Mouse (Mus musculus) CH12F3 (cell line): ENCODE data around the gene Hoxb2.

Source experiments
- in situ Hi-C: fragments of 300-500 bp; cut with MboI; formaldehyde crosslinking; loops from 2 replicates; pipeline ENCODE4 v1.14.3; 2020; ENCODE audit warnings: low sequenced_read_pairs

Hoxb2 gene

DNA sequence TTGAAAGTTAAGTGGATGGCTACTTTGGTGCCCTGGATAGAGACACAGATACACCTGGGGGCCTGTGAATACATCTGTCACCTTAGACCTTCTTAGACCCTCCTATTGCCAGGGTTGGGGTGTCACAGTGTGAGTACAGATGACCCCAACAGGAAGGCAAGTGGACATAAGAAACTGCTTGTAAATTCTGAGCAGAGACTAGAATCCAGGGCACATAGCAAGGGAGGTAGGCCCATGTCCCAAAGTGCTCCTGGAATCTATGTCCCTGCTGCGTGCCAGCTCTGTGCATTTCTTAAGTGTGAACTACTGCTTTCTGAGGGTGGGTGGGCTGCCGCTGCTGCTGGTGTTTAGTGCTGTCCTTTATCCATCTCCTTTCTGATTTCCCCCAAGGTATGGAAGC, 466 bp downstream of the Hoxb2 start:
- in situ Hi-C loops, result no loop called here

- in situ Hi-C loops, result no loop called here
Observed at GRCm38 (mm10) chr11:96351312-96351711, 987 bp downstream of the Hoxb2 start.

GRCm38 (mm10) chr11:96351831-96352230, 1.5 kb downstream of the Hoxb2 start:
- in situ Hi-C loops, result no loop called here

DNA sequence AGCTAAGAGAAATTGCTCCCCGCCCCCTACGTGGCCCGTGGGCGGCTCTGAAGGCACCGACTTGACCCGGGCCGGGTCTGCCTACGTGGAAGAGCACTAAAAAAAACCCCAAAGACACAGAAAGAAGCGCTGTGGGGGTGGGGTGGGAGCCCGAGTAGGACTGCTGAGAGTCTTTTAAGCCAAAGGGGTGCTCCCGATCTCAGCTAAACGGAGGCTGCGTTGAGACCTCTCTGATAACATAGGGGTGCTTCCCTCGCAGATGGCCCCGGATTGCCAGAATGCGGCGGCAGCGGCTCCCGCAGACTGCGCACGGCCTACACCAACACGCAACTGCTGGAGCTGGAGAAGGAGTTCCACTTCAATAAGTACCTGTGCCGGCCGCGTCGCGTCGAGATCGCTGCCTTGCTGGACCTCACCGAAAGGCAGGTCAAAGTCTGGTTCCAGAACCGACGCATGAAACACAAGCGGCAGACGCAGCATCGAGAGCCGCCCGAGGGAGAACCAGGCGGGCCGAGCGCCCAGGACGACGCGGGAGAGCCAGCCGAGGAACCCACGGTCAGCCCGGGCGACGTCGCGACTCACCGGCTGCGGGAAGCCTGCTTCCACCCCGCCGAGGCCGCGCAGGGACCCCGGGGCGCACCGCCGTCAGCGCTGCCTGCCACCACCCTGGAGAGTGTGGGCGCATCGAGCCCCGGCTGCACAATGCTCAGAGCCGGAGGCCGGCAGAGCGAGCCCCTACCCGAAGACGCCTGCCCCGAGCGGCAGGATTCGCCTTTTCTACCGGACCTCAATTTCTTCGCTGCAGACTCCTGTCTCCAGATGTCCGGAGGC, 2.6 kb downstream of the Hoxb2 start:
- in situ Hi-C loops, result no loop called here

- in situ Hi-C loops, result no loop called here
Observed at GRCm38 (mm10) chr11:96353522-96353841, 3.2 kb downstream of the Hoxb2 start.

GRCm38 (mm10) chr11:96353939-96354338, 3.6 kb downstream of the Hoxb2 start:
- in situ Hi-C loops, result no loop called here

DNA sequence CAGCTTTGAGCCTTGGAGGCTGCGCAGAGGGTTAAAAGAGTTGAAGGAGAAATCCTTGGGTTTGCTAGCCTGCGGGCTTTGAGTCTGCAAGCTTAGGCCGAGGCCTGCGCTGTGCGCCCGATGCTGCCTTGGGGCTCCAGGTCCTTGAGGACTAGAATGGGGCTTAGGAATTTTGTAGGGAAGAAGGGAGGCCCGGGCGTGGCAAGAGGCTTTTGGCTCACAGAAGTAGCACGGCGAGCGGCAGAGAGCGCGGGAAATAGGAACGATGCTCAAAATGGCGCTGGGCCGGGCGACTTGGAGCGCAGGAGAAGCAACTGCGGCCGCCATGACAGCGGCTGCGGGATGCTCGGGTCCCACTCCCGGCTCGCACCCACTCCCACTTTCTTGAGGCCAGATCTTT, 4.1 kb downstream of the Hoxb2 start:
- in situ Hi-C loops, result no loop called here

- in situ Hi-C loops, result no loop called here
Observed at GRCm38 (mm10) chr11:96354801-96355311, 4.5 kb downstream of the Hoxb2 start.

- in situ Hi-C loops, result no loop called here
Observed at GRCm38 (mm10) chr11:96363807-96364206, 13.5 kb downstream of the Hoxb2 start.

GRCm38 (mm10) chr11:96365441-96366091, 15.2 kb downstream of the Hoxb2 start, which contains the start of gene Hoxb1:
Hoxb1 (plus strand) TSS chr11:96365752.
- in situ Hi-C loops, result no loop called here

DNA sequence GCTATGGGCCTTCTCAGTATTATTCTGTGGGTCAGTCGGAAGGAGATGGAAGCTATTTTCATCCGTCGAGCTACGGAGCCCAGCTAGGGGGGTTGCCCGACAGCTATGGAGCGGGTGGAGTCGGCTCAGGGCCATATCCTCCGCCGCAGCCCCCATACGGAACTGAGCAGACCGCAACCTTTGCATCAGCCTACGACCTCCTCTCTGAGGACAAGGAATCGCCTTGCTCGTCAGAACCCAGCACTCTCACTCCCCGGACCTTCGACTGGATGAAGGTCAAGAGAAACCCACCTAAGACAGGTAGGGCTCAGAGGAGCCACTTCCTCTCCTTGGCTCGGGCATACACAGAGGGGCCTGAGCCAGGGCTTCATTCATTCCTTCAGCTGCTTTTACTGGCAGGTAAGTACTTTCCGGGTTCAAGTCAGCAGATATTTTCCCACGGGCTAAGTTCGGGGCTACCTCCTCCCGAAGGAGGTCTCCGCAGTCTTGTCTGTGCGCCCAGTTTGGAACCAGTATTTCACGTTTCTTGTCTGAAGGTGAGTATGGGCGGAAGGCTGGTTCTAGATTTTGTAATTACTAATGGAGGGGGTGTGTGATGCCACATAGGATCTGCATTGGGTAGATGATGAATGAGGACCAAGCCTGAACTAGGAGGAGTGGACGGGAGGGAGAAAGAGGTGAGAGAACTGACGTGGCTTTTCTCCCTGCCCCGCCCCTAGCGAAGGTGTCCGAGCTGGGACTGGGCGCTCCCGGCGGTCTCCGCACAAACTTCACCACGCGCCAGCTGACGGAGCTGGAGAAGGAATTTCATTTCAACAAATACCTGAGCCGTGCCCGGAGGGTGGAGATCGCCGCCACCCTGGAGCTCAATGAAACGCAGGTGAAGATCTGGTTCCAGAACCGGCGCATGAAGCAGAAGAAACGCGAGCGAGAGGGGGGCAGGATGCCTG, 16.0 kb downstream of the Hoxb2 start:
- in situ Hi-C loops, result no loop called here

DNA sequence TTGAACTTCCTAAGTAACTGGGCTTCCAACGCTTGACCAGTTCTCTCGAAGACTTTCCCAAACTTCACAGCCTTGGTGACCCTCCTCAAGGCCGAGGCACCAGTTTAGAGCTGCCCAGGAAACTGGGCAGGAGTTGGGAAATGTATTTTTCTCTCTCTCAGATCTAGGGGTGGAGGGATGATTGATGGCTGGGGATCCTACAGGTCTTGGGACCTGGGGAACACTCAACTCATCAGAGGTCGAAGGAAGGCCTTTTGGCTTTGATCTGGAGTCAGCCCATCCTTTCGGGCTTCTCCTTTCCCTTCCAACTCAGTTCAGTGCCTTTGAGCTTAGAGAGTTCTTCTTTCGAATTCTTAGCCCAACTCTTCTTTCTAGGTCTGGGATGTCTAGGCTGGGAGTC, 16.8 kb downstream of the Hoxb2 start:
- in situ Hi-C loops, result no loop called here

- in situ Hi-C loops, result no loop called here
Observed at GRCm38 (mm10) chr11:96368686-96369085, 18.4 kb downstream of the Hoxb2 start.

DNA sequence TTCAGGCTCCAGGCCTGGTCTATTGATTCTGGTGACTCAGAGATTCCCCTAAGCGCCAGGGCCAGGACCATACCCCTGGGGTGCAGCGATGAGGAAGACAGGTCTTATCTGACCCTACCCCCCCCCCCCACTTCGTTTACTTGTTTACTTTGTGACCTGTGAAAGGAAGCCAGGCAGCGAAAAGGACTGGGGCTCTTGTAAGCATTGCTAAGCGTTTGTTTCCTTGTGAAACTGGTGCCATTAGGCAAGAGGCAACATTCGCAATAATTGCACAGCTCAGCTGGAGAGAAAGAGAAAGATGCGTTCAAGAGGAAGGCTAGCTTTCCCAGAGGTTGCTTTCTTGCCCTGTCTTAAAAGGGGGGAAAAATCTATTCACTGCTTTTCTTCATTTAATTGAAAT, 18.8 kb downstream of the Hoxb2 start:
- in situ Hi-C loops, result no loop called here

- in situ Hi-C loops, result no loop called here
Observed at GRCm38 (mm10) chr11:96371726-96372125, 21.4 kb downstream of the Hoxb2 start.

- in situ Hi-C loops, result no loop called here
Observed at GRCm38 (mm10) chr11:96372519-96372918, 22.2 kb downstream of the Hoxb2 start.

DNA sequence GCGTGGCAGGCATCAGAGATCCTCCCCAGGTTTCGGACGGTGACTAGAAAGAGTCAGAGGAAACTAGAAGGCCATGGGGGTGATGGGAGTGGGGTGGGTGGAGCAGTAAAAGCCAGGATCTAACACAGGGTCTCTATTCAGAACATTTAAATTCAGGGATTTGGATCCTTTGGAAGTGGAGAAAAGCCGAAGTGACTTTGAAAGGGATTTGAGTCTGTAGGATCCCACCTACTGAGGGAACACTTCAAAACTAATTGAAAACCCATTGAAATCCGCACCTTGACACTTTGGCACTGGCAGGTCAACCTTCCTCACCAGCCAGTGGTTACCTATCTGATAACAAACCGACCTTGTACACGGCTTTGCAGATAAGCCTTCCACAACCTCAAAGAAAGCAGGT, 24.5 kb downstream of the Hoxb2 start:
- in situ Hi-C loops, result no loop called here

- in situ Hi-C loops, result no loop called here
Observed at GRCm38 (mm10) chr11:96383381-96383780, 33.1 kb downstream of the Hoxb2 start.

DNA sequence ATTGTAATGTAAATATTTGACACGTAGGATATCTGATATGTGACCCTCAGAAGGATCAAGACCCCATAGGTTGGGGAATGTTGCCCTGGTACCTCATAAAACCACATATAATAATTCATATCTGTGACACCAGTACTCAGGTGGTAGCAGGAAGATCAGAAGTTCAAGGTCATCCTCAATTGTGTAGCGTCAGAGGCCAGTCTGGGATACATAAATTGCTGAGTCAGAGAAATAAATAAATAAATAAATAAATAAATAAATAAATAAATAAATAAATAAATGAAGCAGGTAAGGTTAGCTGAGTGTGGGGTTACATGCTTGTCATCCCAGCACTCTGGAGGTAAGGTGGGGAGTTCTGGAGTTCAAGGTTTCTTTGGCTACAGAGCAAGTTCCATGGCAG, 37.3 kb downstream of the Hoxb2 start:
- in situ Hi-C loops, result no loop called here

GRCm38 (mm10) chr11:96396772-96397626, 46.7 kb downstream of the Hoxb2 start:
- in situ Hi-C loops, result no loop called here
